Mouse (Mus musculus): ENCODE measurements around the gene Blvrb.

GRCm38 (mm10) chr7:27437544-27437943 is 10.2 kb upstream of the Blvrb start:
- TF ChIP-seq CTCF (IDR thresholded peaks at IDR 0.05) (peak; percentile 59), EP300 (IDR thresholded peaks at IDR 0.05; ENCODE audit: insufficient read depth, low read depth, low read length) (no peak), POLR2A (IDR thresholded peaks at IDR 0.05; ENCODE audit: insufficient read depth, low read depth, low read length) (no peak)

Data from heart, adult 2 months (tissue).